Mouse (Mus musculus) MEL (cell line): ENCODE data around the gene Cdh16. TPM values are rescaled to one million over a fixed set of nuclear protein-coding genes. Genes with fewer than 3 reads are reported as not detected.

ENCODE experiments used
- DNase-seq: peaks from one replicate; pipeline ENCODE4 v3.0.0; 2011; ENCODE audit warnings: low read depth, low spot score
- H3K27ac ChIP-seq: 2 replicates; pipeline ENCODE4 v1.5.1; 2012; ENCODE audit warnings: low read depth, mild to moderate bottlenecking, control low read depth, low read length, moderate library complexity; ENCODE audit not compliant: control insufficient read depth
- H3K27me3 ChIP-seq, 2 experiments: fragments of 150-350 bp in 1 of 2; sonication (generic) in 1 of 2; 2 replicates each; pipeline ENCODE4 v1.6.1; 2012; ENCODE audit warnings: low read length in 2 of 2, mild to moderate bottlenecking in 2 of 2, improper control_type of control experiment in 1 of 2, moderate library complexity in 1 of 2; ENCODE audit not compliant: insufficient read depth in 2 of 2, control insufficient read depth in 1 of 2
- H3K36me3 ChIP-seq, 2 experiments: 2 replicates each; pipeline ENCODE4 v1.6.1; 2012 to 2014; ENCODE audit warnings: low read length in 2 of 2, improper control_type of control experiment in 1 of 2, inconsistent platforms in 1 of 2, mild to moderate bottlenecking in 1 of 2; ENCODE audit not compliant: insufficient read depth in 2 of 2, control insufficient read depth in 1 of 2
- H3K4me1 ChIP-seq, 2 experiments: fragments of 150-350 bp in 1 of 2; sonication (generic) in 1 of 2; 2 replicates each; pipeline ENCODE4 v1.6.1; 2012; ENCODE audit warnings: low read length in 2 of 2, improper control_type of control experiment in 1 of 2, mild to moderate bottlenecking in 1 of 2; ENCODE audit not compliant: insufficient read depth in 2 of 2, control insufficient read depth in 1 of 2
- H3K4me3 ChIP-seq, 2 experiments: fragments of 150-350 bp in 1 of 2; sonication (generic) in 1 of 2; 2 replicates each; pipeline ENCODE4 v1.5.1; 2012; ENCODE audit warnings: low read depth in 2 of 2, low read length in 2 of 2, mild to moderate bottlenecking in 2 of 2, moderate library complexity in 2 of 2, control low read depth in 1 of 2, improper control_type of control experiment in 1 of 2; ENCODE audit not compliant: control insufficient read depth in 1 of 2, insufficient read depth in 1 of 2
- H3K79me2 ChIP-seq: 2 replicates; pipeline ENCODE4 v1.6.1; 2012; ENCODE audit warnings: mild to moderate bottlenecking, low read length, moderate library complexity; ENCODE audit not compliant: control insufficient read depth, poor library complexity, insufficient read depth
- H3K9ac ChIP-seq: 2 replicates; pipeline ENCODE4 v1.6.1; 2012; ENCODE audit warnings: low read depth, mild to moderate bottlenecking, control low read depth, low read length, moderate library complexity; ENCODE audit not compliant: control insufficient read depth, poor library complexity, severe bottlenecking
- H3K9me3 ChIP-seq: fragments of 150-350 bp; sonication (generic); replicated peaks from 2 replicates; pipeline ENCODE4 v1.6.1; 2012; ENCODE audit warnings: mild to moderate bottlenecking, low read length, improper control_type of control experiment, moderate library complexity; ENCODE audit not compliant: insufficient read depth
- BHLHE40 ChIP-seq: IDR thresholded peaks from 2 replicates; pipeline ENCODE4 v1.6.1; 2012; ENCODE audit warnings: low read depth, mild to moderate bottlenecking, inconsistent platforms, low read length, improper control_type of control experiment, borderline replicate concordance
- CHD1 ChIP-seq: IDR thresholded peaks from 2 replicates; pipeline ENCODE4 v1.6.1; 2012; ENCODE audit warnings: low read depth, mild to moderate bottlenecking, inconsistent platforms, low read length, improper control_type of control experiment
- CTCF ChIP-seq, 3 experiments: IDR thresholded peaks in 2 of 3; conservative IDR thresholded peaks in 1 of 3; 2 replicates each; pipeline ENCODE4 v1.5.1; 2011 to 2012; ENCODE audit warnings: low read length in 3 of 3, low read depth in 2 of 3, mild to moderate bottlenecking in 2 of 3, improper control_type of control experiment in 1 of 3, inconsistent platforms in 1 of 3, mixed read lengths in 1 of 3, moderate library complexity in 1 of 3; ENCODE audit not compliant: control insufficient read depth in 1 of 3, insufficient read depth in 1 of 3, poor library complexity in 1 of 3, severe bottlenecking in 1 of 3
- EP300 ChIP-seq, 2 experiments: IDR thresholded peaks; 2 replicates each; pipeline ENCODE4 v1.6.1; 2011; ENCODE audit warnings: improper control_type of control experiment in 2 of 2, low read length in 2 of 2, low read depth in 1 of 2, mild to moderate bottlenecking in 1 of 2
- HCFC1 ChIP-seq: IDR thresholded peaks from 2 replicates; pipeline ENCODE4 v1.6.1; 2012; ENCODE audit warnings: low read depth, mild to moderate bottlenecking, inconsistent platforms, low read length, improper control_type of control experiment, moderate library complexity
- JUND ChIP-seq: IDR thresholded peaks from 2 replicates; pipeline ENCODE4 v1.6.1; 2011; ENCODE audit warnings: low read depth, mild to moderate bottlenecking, improper control_type of control experiment, low read length
- KAT2A ChIP-seq: conservative IDR thresholded peaks from 2 replicates; pipeline ENCODE4 v1.6.1; 2012; ENCODE audit warnings: low read depth, low read length, improper control_type of control experiment, inconsistent platforms
- MAFK ChIP-seq: IDR thresholded peaks from 2 replicates; pipeline ENCODE4 v1.6.1; 2011; ENCODE audit warnings: low read depth, mild to moderate bottlenecking, low read length, improper control_type of control experiment, borderline replicate concordance
- MAZ ChIP-seq: IDR thresholded peaks from 2 replicates; pipeline ENCODE4 v1.6.1; 2012; ENCODE audit warnings: low read depth, mild to moderate bottlenecking, inconsistent platforms, low read length, improper control_type of control experiment
- MEF2A ChIP-seq: IDR thresholded peaks from 2 replicates; pipeline ENCODE4 v1.6.1; 2014; ENCODE audit warnings: low read depth, mild to moderate bottlenecking, inconsistent platforms, low read length, improper control_type of control experiment; ENCODE audit not compliant: poor library complexity, insufficient replicate concordance, severe bottlenecking; ENCODE audit errors: extremely low read depth
- NRF1 ChIP-seq: IDR thresholded peaks from 2 replicates; pipeline ENCODE4 v1.6.1; 2014; ENCODE audit warnings: low read depth, mild to moderate bottlenecking, inconsistent platforms, low read length, improper control_type of control experiment, moderate library complexity; ENCODE audit not compliant: poor library complexity, insufficient read depth, severe bottlenecking
- POLR2AphosphoS2 ChIP-seq: IDR thresholded peaks from 2 replicates; pipeline ENCODE4 v1.6.1; 2011; ENCODE audit warnings: low read length, improper control_type of control experiment
- RCOR1 ChIP-seq: IDR thresholded peaks from 2 replicates; pipeline ENCODE4 v1.6.1; 2012; ENCODE audit warnings: low read depth, mild to moderate bottlenecking, inconsistent platforms, low read length, improper control_type of control experiment
- TAL1 ChIP-seq: IDR thresholded peaks from 2 replicates; pipeline ENCODE4 v1.6.1; 2012; ENCODE audit warnings: mild to moderate bottlenecking, inconsistent platforms, low read length, moderate library complexity, mixed read lengths
- TBP ChIP-seq: IDR thresholded peaks from 2 replicates; pipeline ENCODE4 v1.8.0; 2011; ENCODE audit warnings: low read depth, low read length, improper control_type of control experiment
- UBTF ChIP-seq: IDR thresholded peaks from 2 replicates; pipeline ENCODE4 v1.6.1; 2012; ENCODE audit warnings: low read depth, mild to moderate bottlenecking, inconsistent platforms, low read length, improper control_type of control experiment, moderate library complexity, borderline replicate concordance; ENCODE audit not compliant: insufficient read depth
- USF1 ChIP-seq: IDR thresholded peaks from 2 replicates; pipeline ENCODE4 v1.6.1; 2014; ENCODE audit warnings: low read depth, mild to moderate bottlenecking, inconsistent platforms, low read length, improper control_type of control experiment, moderate library complexity
- ZC3H11A ChIP-seq: IDR thresholded peaks from 2 replicates; pipeline ENCODE4 v1.6.1; 2012; ENCODE audit warnings: low read depth, mild to moderate bottlenecking, inconsistent platforms, low read length, improper control_type of control experiment
- ZKSCAN1 ChIP-seq: IDR thresholded peaks from 2 replicates; pipeline ENCODE4 v1.6.1; 2012; ENCODE audit warnings: low read depth, mild to moderate bottlenecking, inconsistent platforms, low read length, improper control_type of control experiment, moderate library complexity
- ZNF384 ChIP-seq: IDR thresholded peaks from 2 replicates; pipeline ENCODE4 v1.6.1; 2012; ENCODE audit warnings: low read depth, mild to moderate bottlenecking, inconsistent platforms, low read length, improper control_type of control experiment
- polyA plus RNA-seq, 2 experiments: library from polyadenylated mRNA; stranded (reverse) in 1 of 2; unstranded in 1 of 2; fragments of >175 nt in 1 of 2; fragments of >200 nt in 1 of 2; gene quantifications; 2 replicates each; pipeline versions ENCODE4 v1.2.1 to v1.2.4; 2012; ENCODE audit warnings: low replicate concordance in 2 of 2, low read depth in 1 of 2; ENCODE audit not compliant: insufficient read length in 2 of 2, insufficient read depth in 1 of 2, missing spikeins in 1 of 2
- total RNA-seq: library from RNA; depleted of rRNA; stranded (reverse); fragments of 300-350 nt; gene quantifications from 2 replicates; pipeline ENCODE4 v1.2.3, GENCODE M21; 2012

Gene Cdh16
- total and polyA plus RNA-seq, 3 experiments, result 0.45 TPM; not detected in 2

DNA sequence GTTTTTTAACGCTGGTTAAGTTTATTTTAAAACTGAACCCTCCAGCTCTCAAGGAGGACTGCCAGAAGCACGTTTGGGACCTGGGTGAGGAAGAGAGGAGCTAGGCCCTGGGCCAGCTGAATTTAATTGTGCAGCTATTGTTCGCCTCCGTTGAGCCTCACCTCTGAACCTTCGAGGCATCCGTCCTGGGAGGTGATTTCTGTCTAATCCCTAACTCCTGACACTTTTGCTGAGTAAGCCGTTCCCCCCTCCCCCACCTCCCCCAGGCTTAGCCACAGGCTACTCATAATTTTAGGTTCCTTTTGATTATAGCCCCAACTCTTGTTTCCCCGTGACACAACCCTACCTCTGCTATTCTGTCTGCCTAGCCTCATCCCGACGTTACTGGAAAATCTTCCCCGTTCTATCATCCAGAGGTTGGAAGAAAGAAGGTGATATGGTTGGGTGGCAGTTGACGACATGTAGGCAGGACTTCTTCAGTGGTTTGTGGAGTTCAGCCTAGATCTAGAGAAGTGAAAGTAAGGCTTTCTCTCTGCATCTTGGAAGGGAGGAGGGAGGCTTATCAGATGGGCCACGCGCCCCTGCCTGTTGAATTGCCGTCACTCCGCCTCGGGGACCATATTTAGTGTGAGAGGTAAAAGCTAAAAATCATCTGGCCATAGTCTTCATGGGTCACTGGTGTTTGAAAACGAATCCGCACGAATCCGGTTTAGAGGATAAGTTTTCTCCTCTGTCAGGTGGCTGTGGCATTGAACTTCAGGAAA lies 28.2 kb downstream of the Cdh16 start (continued):
- TF ChIP-seq EP300 (IDR thresholded peaks at IDR 0.05; ENCODE audit: low read depth in 1 of 2, low read length in 2 of 2), result peak; percentile 35 to 52; a peak in 3 of 4 replicates
- TF ChIP-seq MEF2A, result peak; percentile 24; the same call in 1 of the 2 replicates
- no peak for TF ChIP-seq ZC3H11A
- TF ChIP-seq TAL1, result no peak
- TF ChIP-seq CTCF (IDR thresholded peaks at IDR 0.05 in 2 of 3, conservative IDR thresholded peaks at IDR 0.05 in 1 of 3; ENCODE audit: control insufficient read depth in 1 of 3, insufficient read depth in 1 of 3, low read depth in 2 of 3, low read length in 3 of 3, poor library complexity in 1 of 3, severe bottlenecking in 1 of 3), result no peak
- TF ChIP-seq TBP, result peak; percentile 59; the same call in 1 of the 2 replicates
- TF ChIP-seq NRF1, result no peak
- TF ChIP-seq RCOR1, result peak; percentile 58
- TF ChIP-seq KAT2A, result no peak
- TF ChIP-seq ZKSCAN1, result no peak
- peak; percentile 93 for TF ChIP-seq MAFK
- peak; percentile 66 for TF ChIP-seq POLR2AphosphoS2
- TF ChIP-seq CHD1, result no peak
- TF ChIP-seq BHLHE40, result 0 out of 2 replicates have a peak, but pooled peaks have one; percentile 30
- TF ChIP-seq MAZ, result peak; percentile 82; the same call in 1 of the 2 replicates
- peak; percentile 56 for TF ChIP-seq USF1
- peak; percentile 51 for TF ChIP-seq HCFC1
- no peak for TF ChIP-seq UBTF
- TF ChIP-seq, all 39 proteins: peak for 19

DNA sequence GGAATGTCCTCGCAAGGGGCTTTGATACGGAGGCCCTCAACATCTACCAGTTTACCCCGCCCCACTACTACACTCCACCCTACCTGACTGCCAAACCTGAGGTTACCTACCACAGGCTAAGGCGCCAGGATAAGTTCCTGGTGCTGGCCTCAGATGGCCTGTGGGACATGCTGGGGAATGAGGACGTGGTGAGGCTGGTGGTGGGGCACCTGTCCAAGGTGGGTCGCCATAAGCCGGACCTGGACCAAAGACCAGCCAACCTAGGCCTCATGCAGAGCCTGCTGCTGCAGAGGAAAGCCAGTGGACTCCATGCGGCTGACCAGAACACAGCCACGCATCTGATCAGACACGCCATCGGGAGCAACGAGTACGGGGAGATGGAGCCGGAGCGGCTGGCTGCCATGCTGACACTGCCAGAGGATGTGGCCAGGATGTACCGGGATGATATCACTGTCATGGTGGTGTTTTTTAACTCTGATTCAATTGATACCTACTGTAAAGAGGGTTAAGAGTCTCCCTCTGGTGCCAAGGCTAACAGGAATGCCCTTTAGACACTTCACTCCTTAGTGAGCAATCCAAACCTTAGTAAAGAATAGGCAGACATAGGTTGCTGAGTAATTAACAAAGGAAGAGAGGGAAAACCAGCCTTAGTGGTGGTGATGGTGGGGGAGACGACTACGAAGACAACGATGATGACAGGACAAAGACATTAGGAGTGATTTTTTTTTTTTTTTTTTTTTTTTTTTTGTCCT lies 29.4 kb downstream of the Cdh16 start:
- TF ChIP-seq JUND (no peak), ZNF384 (peak; percentile 61; the same call in 1 of the 2 replicates)
- DNase-seq, result no peak
- Histone ChIP-seq H3K79me2 (peaks cover 38% of the 10 kb centered on the region), H3K4me3 (no peak overlapping the region; a peak in 1 of 4 replicates), H3K27me3 (no peaks in the 10 kb centered on the region), H3K27ac (no peak overlapping the region; the same call in 1 of the 2 replicates), H3K9ac (no peak overlapping the region), H3K36me3 (peaks cover 0 to 37% of the 10 kb centered on the region in 2 experiments; a peak in 2 of 4 replicates), H3K4me1 (peaks cover 9 to 27% of the 10 kb centered on the region in 2 experiments), H3K9me3 (no peaks in the 10 kb centered on the region)
